9 mouse cellular contexts compared by ENCODE assay signal in the genomic region with DNA sequence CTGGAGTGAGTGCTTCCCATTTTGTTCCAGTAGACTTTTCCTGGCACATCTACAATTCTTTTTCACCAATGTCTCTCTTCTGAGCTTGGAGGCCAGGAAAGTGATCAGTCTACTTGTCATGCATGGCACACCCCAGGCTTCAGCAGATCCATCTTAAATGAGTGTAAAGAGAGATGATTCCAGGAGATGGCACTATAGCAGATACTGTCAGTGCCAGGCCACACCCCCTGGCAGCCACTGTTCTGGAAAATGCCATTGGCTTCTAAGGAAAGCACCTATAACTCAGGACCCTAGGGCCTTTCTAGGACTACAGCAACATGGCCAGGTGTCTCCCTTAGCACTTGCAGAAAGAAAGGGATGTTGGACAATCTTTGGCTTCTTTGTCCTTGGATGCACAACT. TPM values are rescaled to one million over a fixed set of nuclear protein-coding genes. Genes with fewer than 3 reads are reported as not detected.
DNase-seq lines count a peak whose midpoint lies in the region; ATAC-seq and TF ChIP-seq lines count a peak whose summit lies in the region.
"Had no signal": no experiment of that assay in that cellular context is flagged by ENCODE, and none has a peak within 500 bp of the region (broad histone marks: within the 10 kb centered on the region; RNA-seq: fewer than 3 reads in every experiment).

No protein-coding gene starts in this region.

- no peak overlapping the region for H3K4me3 ChIP-seq in forebrain, postnatal 0 days (ENCODE audit: low read depth, low read length)
- no peak overlapping the region for H3K4me3 ChIP-seq in forebrain, embryonic 16.5 days (replicated peaks; ENCODE audit: low read length)
- no peak overlapping the region for H3K4me3 ChIP-seq in thymus, adult 2 months (ENCODE audit: control insufficient read depth, insufficient read depth, low read length)
- no peak overlapping the region for H3K4me3 ChIP-seq in heart, embryonic 12.5 days
- no peak overlapping the region for H3K4me3 ChIP-seq in hindbrain, embryonic 12.5 days
- H3K4me3 ChIP-seq: limb, embryonic 12.5 days had no signal

- peak; percentile 64 for DNase-seq in forebrain, postnatal 0 days
- peak; percentile 30 for DNase-seq in thymus, adult 2 months
- DNase-seq in thymus, adult 18-20 months = no peak
- peak; percentile 66 to 77 for DNase-seq in kidney, postnatal 36 days
- DNase-seq in right cerebral cortex, postnatal 4 days = peak; percentile 25

- no peaks in the 10 kb centered on the region for H3K36me3 ChIP-seq in forebrain, postnatal 0 days (ENCODE audit: insufficient read depth)
- H3K36me3 ChIP-seq in forebrain, embryonic 16.5 days (ENCODE audit: control insufficient read depth, insufficient read depth) = no peaks in the 10 kb centered on the region
- H3K36me3 ChIP-seq in thymus, adult 2 months (ENCODE audit: control insufficient read depth, insufficient read depth, low read length) = peaks cover 34% of the 10 kb centered on the region
- H3K36me3 ChIP-seq in heart, embryonic 12.5 days = no peaks in the 10 kb centered on the region
- no peaks in the 10 kb centered on the region for H3K36me3 ChIP-seq in hindbrain, embryonic 12.5 days
- H3K36me3 ChIP-seq: limb, embryonic 12.5 days had no signal

- no peaks in the 10 kb centered on the region for H3K9me3 ChIP-seq in forebrain, postnatal 0 days (ENCODE audit: low read length)
- no peaks in the 10 kb centered on the region for H3K9me3 ChIP-seq in forebrain, embryonic 16.5 days (ENCODE audit: control insufficient read depth, low read length)
- no peaks in the 10 kb centered on the region for H3K9me3 ChIP-seq in heart, embryonic 12.5 days (replicated peaks)
- H3K9me3 ChIP-seq in hindbrain, embryonic 12.5 days (replicated peaks) = no peaks in the 10 kb centered on the region
- H3K9me3 ChIP-seq: limb, embryonic 12.5 days had no signal

- no peak for TF ChIP-seq POLR2A in thymus, adult 2 months (IDR thresholded peaks at IDR 0.05; ENCODE audit: control insufficient read depth, extremely low read depth, insufficient read depth, low read length, poor library complexity)

- H3K9ac ChIP-seq in forebrain, postnatal 0 days = no peak overlapping the region
- H3K9ac ChIP-seq in forebrain, embryonic 16.5 days (replicated peaks; ENCODE audit: low read depth, low read length) = no peak overlapping the region
- H3K9ac ChIP-seq in heart, embryonic 12.5 days = no peak overlapping the region
- no peak overlapping the region for H3K9ac ChIP-seq in hindbrain, embryonic 12.5 days
- H3K9ac ChIP-seq: limb, embryonic 12.5 days had no signal

- no peaks in the 10 kb centered on the region for H3K4me1 ChIP-seq in forebrain, postnatal 0 days (ENCODE audit: insufficient read depth)
- H3K4me1 ChIP-seq in forebrain, embryonic 16.5 days (replicated peaks; ENCODE audit: control insufficient read depth, insufficient read depth, low read length) = peaks cover 15% of the 10 kb centered on the region
- peaks cover 24% of the 10 kb centered on the region for H3K4me1 ChIP-seq in thymus, adult 2 months (replicated peaks; ENCODE audit: control insufficient read depth, insufficient read depth, low read length)
- peaks cover 6% of the 10 kb centered on the region; the same call in 1 of the 2 replicates for H3K4me1 ChIP-seq in heart, embryonic 12.5 days (replicated peaks)
- peaks cover 10% of the 10 kb centered on the region; the same call in 1 of the 2 replicates for H3K4me1 ChIP-seq in hindbrain, embryonic 12.5 days

- TF ChIP-seq CTCF in forebrain, postnatal 0 days (IDR thresholded peaks at IDR 0.05; ENCODE audit: low read depth) = peak; percentile 62
- no peak for TF ChIP-seq CTCF in thymus, adult 2 months (IDR thresholded peaks at IDR 0.05; ENCODE audit: borderline replicate concordance, control insufficient read depth, extremely low read depth, insufficient read depth, low read length, poor library complexity)

- H3K4me2 ChIP-seq in forebrain, postnatal 0 days (ENCODE audit: low read depth) = no peak overlapping the region
- H3K4me2 ChIP-seq in forebrain, embryonic 16.5 days (ENCODE audit: low read length) = no peak overlapping the region
- H3K4me2 ChIP-seq in heart, embryonic 12.5 days = no peak overlapping the region
- H3K4me2 ChIP-seq in hindbrain, embryonic 12.5 days (replicated peaks) = no peak overlapping the region
- H3K4me2 ChIP-seq: limb, embryonic 12.5 days had no signal

- ATAC-seq in forebrain, postnatal 0 days = no peak
- no peak for ATAC-seq in forebrain, embryonic 16.5 days
- no peak for ATAC-seq in heart, embryonic 12.5 days (ENCODE audit: insufficient number of reproducible peaks, low FRiP score)
- ATAC-seq in hindbrain, embryonic 12.5 days (ENCODE audit: low FRiP score) = no peak

- no peaks in the 10 kb centered on the region for H3K27me3 ChIP-seq in forebrain, postnatal 0 days (ENCODE audit: insufficient read depth, low read length)
- peaks cover under 1% of the 10 kb centered on the region; the same call in 1 of the 2 replicates for H3K27me3 ChIP-seq in forebrain, embryonic 16.5 days (replicated peaks; ENCODE audit: control insufficient read depth, insufficient read depth, low read length)
- H3K27me3 ChIP-seq in thymus, adult 2 months (ENCODE audit: control insufficient read depth, insufficient read depth, low read length) = no peaks in the 10 kb centered on the region
- peaks cover 25% of the 10 kb centered on the region for H3K27me3 ChIP-seq in heart, embryonic 12.5 days (replicated peaks)
- H3K27me3 ChIP-seq in hindbrain, embryonic 12.5 days = peaks cover 30% of the 10 kb centered on the region

- no peak overlapping the region for H3K27ac ChIP-seq in forebrain, postnatal 0 days (ENCODE audit: low read depth, low read length)
- H3K27ac ChIP-seq in forebrain, embryonic 16.5 days (ENCODE audit: low read length) = no peak overlapping the region
- no peak overlapping the region for H3K27ac ChIP-seq in thymus, adult 2 months (ENCODE audit: control insufficient read depth, insufficient read depth, low read length)
- H3K27ac ChIP-seq in heart, embryonic 12.5 days (ENCODE audit: poor library complexity, severe bottlenecking) = no peak overlapping the region
- no peak overlapping the region for H3K27ac ChIP-seq in hindbrain, embryonic 12.5 days
- H3K27ac ChIP-seq: limb, embryonic 12.5 days had no signal

RNA-seq across cellular contexts. Expression of a gene that starts 4.8 kb away (rescaled TPM):
- 1.5 and 1.6 TPM in 2 replicates for total RNA-seq in forebrain, postnatal 0 days (2014; rRNA removed)
- polyA plus RNA-seq in forebrain, postnatal 0 days (2015; fragmentation: Nextera tagmentation; extraction: Ambion mirVana) = 1.9 and 2.0 TPM in 2 replicates
- 1.0 and 1.1 TPM in 2 replicates for polyA plus RNA-seq in forebrain, embryonic 16.5 days (2015; fragmentation: Nextera tagmentation; extraction: Ambion mirVana)
- 52.3 and 69.5 TPM in 2 replicates for polyA plus RNA-seq in thymus, adult 2 months (2012; rRNA removed)
- polyA plus RNA-seq in heart, embryonic 12.5 days (2016; fragmentation: Nextera tagmentation; extraction: Ambion mirVana) = 1.1 and 1.2 TPM in 2 replicates
- 1.5 and 1.7 TPM in 2 replicates for polyA plus RNA-seq in hindbrain, embryonic 12.5 days (2016; fragmentation: Nextera tagmentation; extraction: Ambion mirVana)

RNA-seq across cellular contexts. Expression of a gene that starts 16.0 kb away (rescaled TPM):
- 0.38 and 0.76 TPM in 2 replicates for total RNA-seq in forebrain, postnatal 0 days (2014; rRNA removed)
- 0.05 and 0.06 TPM in 2 replicates for polyA plus RNA-seq in forebrain, postnatal 0 days (2015; fragmentation: Nextera tagmentation; extraction: Ambion mirVana)
- polyA plus RNA-seq in forebrain, embryonic 16.5 days (2015; fragmentation: Nextera tagmentation; extraction: Ambion mirVana) = 0.06 and 0.20 TPM in 2 replicates
- polyA plus RNA-seq in thymus, adult 2 months (2012; rRNA removed) = 2.7 and 3.0 TPM in 2 replicates
- 0.10 and 0.17 TPM in 2 replicates for polyA plus RNA-seq in heart, embryonic 12.5 days (2016; fragmentation: Nextera tagmentation; extraction: Ambion mirVana)
- polyA plus RNA-seq in hindbrain, embryonic 12.5 days (2016; fragmentation: Nextera tagmentation; extraction: Ambion mirVana) = 0.13 and 0.25 TPM in 2 replicates

Comparison
In these comparisons a context has a peak if more than half of its experiments do, and no peak if none do; other contexts are left out.
1. DNase-seq: peak in forebrain, postnatal 0 days (single experiment), thymus, adult 2 months (single experiment), kidney, postnatal 36 days (2 of 2) and right cerebral cortex, postnatal 4 days (single experiment); none in thymus, adult 18-20 months (0 of 2).
2. RNA of a gene that starts 4.8 kb away (polyA plus RNA-seq): 52.3 to 69.5 TPM in thymus, adult 2 months; 1.9 to 2.0 TPM in forebrain, postnatal 0 days, 1.5 to 1.7 TPM in hindbrain, embryonic 12.5 days, 1.1 to 1.2 TPM in heart, embryonic 12.5 days and 1.0 to 1.1 TPM in forebrain, embryonic 16.5 days; every median in the first group is over 10 times any median in the second.